Mouse (Mus musculus) spleen, postnatal 4 days (tissue): ENCODE measurements at regions not wholly inside any gene's neighbourhood (a gene's known extent, or its start where the extent isn't known, plus 50 kb on each side); places are given as distances from the start of the nearest gene placed in this dataset.

ENCODE experiments used
- DNase-seq, 2 experiments: peaks; one replicate each; pipeline ENCODE4 v3.0.0; 2022; ENCODE audit warnings: low spot score in 2 of 2

GRCm38 (mm10) chr5:96931576-96932152, 65.8 kb upstream of the Bmp2k start:
- no peak for DNase-seq

GRCm38 (mm10) chr5:96936239-96936638, 61.2 kb upstream of the Bmp2k start:
- DNase-seq, result no peak

DNA sequence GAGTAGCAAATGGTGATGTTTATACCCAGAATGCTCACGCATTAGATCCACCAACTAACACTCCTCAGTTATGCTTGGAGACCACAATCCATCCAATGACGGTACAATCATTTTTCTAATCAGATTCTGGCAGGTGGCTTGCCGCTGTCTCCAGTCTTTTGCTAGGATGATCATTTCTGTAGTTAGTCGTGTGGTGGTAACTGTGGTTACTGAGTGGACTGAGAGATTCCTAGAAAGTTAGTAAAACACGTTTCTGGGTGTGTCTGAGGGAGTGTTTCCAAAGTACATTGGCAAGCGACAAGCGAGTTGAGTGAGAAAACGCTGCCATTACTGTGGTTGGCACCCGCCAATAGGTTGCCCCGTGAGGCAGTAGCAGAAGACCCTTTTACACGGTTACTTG, 58.8 kb upstream of the Bmp2k start:
- no peak for DNase-seq

DNA sequence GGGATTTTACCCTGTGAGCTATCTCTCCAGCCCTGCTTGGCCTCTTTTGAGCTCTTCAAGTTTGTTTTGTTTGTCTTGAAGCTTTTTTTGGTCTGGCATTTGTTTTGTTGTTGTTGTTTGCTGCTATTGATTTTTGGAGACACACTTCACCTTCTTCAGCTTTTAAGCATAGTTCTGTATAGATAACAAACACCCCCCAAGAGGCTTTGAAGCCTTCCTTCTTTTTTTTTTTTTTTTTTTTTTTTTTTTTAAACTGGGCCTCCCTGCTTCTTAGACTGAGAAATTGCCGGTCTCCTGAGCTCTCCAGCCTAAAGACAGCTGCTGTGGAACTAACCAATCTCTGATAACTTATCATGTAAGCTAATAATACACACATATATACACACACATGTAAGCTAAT, 58.2 kb upstream of the Bmp2k start:
- no peak for DNase-seq

- no peak for DNase-seq
Measured at GRCm38 (mm10) chr5:96940170-96941086, 57.1 kb upstream of the Bmp2k start.

GRCm38 (mm10) chr5:96941087-96941468, 56.4 kb upstream of the Bmp2k start:
- no peak for DNase-seq

DNA sequence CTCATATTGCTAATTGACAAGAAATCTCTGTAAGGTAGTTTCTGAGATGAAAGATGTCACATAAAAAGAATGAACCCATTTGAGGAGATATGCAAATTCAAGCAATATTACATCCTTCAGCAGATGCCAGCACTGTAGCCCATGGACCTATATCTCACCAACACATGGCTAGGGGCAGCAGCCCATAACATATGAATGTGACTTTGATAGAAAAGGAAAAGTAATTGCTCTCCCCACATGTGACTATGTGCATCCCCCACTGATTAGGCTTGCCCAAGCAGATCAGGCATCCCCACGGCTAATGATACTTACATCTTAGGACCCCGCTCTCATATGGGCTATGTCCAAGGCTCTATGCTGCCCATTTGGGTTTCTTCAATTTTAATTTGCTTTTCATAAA, 56.0 kb upstream of the Bmp2k start:
- no peak for DNase-seq
